Mouse (Mus musculus) adrenal gland, adult 8-10 months (tissue): Measurements from ENCODE around the gene Npsr1. TPM values are rescaled to one million over a fixed set of nuclear protein-coding genes. Genes with fewer than 3 reads are reported as not detected.

ENCODE experiments used
- DNase-seq: peaks from one replicate; pipeline ENCODE4 v3.0.0; 2022
- total RNA-seq, 4 experiments: library from RNA; stranded (reverse); gene quantifications; 2 replicates each; pipeline ENCODE4 v1.2.4; 2022

Npsr1 gene
- total RNA-seq, 4 experiments from 2014 or later = 0.17 TPM; not detected in 3

DNA sequence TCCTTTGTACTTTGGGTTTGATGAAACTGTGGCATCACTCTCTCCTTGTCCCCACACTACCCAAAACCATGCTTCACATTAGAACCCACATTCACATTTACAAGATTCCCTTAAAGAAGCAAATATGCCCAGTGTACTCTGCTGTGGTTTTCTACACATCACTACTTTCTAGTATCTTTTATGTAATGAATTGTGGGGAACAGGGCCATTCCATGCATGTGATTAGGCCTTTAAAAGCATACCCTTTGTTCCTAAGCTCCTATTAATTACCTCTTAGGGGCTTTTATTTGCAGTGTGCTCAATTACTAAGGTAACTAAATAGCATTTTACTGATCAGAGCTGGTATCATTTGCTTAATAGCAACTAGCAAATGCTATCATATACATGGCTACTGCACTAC lies 149.8 kb downstream of the Npsr1 start:
- no peak for DNase-seq

DNA sequence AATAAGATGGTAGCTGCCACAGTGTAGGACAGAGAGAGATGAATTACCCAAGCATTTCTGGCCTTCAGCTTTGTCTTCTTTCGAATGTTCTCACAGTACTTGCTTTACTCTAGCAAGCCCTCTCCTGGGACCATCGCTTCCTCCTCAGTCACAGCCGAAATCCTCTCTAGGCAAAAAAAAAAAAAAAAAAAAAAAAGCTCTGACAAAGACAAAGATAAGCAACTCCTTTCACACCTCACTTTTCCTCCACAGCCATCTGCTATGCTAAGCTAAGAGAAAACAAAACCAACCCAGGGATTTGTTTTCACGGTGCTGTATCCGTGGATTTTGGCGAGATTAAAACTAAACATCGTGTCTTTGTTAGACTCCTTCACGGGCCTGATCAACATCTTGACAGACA lies 156.4 kb downstream of the Npsr1 start:
- no peak for DNase-seq

DNA sequence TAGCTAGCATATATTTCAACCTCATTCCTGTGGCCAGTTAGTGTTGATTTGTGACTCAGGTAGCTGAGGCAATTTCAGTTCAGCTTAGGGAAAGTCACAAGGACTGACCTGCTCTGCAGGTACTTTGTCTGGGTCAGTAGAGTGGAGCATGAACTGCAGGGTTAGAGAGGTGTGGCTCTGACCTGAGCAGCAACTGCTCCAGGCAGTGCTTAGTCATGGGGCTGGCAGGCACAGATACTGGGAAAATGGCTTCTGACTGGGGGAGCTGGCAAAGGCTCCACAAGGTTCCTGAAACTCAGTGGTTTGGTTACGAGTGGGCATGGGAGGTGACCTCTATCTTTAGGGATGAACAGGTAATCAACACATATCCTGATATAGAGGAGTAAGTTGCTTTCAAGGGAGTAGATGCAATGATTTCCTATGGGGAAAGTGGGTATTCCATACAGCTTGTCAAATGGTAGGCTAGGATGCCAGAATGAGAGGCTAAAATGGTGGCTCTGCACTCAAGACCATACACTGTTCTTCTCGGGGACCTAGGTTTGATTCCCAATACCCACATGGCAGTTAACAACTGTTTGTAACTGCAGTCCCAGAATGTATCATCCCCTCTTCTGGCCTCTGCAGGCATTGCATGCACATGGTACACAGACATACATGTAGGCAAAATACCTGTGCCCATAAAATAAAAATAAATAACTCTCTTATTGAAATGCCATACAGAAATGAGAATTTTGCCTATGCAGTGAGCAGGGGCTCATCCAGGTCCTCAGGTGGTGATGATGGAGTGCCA lies 182.9 kb downstream of the Npsr1 start:
- DNase-seq = no peak

DNA sequence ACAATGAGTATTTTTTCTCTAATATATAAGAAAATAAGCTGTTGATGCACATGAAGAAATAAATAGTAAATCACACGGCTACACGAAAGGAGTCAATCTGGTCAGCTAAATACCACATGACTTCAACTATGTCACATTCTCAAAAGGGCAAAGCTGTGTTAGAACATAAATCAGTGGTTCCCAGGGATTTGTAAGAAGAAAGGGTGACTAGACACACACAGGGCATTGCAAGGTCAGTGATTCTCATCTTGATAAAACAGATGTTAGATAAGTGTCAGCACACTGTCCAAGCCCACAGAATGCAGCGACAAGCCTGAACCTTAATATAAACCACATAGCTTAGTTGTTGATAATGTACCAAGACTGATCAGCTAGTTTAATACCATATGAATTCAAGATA lies 184.8 kb downstream of the Npsr1 start:
- no peak for DNase-seq

DNA sequence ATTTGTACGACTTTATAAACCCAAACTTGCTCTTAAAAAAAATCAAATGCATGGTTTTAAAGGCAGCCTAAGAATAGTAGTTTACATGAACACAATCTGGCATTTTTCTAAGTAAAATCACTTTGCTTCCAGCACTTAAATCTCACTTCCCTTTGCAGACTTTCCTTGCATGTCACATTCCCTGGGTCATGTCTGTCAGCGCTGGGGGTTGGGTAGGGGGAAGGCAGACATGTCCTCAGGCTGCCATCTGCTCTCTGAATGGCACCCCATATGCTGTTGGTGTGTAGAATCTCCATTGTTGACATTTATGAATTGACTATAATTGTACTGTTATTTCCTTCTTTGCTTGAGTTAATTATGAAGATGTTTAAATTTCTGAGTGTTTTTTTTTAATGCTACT lies 185.3 kb downstream of the Npsr1 start:
- no peak for DNase-seq

DNA sequence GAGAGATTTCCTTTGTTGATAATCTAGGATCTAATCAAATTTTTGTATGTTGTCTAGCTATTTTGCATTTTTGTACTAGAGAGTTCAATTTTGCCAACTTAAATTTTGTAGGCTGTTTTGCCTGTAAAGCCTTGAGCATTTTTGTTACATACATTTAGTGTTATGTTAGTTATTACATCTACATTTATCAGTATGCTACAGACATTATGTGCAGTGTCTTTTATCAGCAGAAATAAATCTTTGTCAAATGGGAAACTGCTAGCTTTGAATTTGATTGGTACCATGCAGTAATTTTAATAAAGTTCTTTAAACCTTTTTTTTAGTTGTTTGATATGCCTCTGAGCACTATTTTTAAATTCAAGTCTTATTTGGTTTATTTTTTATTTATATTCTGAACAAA lies 185.7 kb downstream of the Npsr1 start:
- DNase-seq = no peak

DNA sequence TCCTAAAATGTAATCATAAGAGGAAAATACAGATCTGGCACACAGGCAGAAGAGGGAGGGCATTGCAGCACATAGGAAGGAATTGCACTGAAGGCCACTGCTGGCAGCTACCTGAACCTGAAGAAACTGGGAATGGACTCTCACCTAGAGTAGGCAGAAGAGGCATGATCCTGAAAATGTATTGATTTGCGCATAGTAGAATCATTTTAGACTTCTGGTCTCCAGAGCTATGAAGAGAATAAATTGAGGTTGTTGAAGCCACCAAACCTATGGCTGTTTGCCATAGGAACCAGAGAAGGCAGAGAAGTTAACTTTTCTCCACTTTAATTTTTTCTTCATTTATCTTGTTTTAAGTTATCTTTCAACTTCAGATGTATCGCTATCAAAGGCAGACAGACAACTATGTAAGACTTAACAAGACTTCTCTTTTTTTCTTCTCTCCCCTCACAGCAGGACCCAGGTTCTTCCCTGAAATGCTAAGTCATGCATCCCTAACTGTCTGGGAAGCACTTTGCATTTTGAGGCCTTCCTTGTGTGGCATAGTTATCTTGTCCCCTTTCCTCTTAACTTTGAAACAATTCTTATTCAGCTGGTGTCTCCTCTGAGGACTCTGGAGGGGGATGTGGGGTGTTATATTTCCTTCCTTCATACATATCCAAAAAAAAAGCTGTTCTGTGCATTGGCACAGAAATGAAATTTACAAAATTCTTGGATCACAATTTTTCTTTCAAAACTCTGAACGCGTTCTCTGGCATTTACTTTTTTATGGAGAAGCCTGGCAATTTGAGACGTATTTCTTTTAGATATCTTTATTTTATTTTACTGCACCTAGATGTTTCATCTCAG lies 186.7 kb downstream of the Npsr1 start:
- no peak for DNase-seq

DNA sequence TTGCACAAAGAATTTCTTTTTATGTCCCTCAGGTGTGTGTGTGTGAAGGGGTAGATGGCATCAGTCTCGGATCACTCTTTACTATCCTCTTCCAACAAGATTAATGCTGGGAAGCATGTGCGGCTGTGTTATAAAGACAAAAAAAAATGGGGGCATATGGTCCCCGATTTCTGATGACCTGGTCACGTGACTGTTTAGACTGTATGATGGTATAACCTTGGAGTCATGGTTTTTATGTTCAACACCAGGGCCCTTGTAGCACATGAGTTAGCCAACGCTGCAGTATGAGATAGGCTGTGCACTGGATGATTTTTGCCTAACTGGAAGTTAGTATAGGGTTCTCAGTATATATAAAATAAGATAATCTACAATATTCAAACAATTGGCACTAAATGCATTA lies 187.6 kb downstream of the Npsr1 start:
- DNase-seq = no peak

DNA sequence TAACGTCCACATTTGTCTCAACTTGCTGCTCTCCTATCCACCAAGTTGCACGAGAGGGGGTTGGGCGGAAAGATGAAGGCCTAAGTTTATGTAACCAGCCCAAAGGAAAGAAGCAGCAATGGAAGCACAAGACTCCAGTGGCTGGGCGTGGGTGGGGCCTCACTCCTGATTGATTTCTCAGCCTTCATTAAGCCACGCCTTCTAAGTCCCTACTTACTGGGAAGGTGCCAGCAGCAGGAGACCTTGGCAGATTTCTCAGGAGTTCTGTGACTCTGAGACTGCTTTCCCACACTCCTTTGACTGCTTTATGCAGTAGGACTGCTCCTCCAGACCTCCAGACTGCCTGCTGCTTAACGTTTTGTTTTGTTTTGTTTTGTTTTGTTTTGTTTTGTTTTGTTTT lies 193.6 kb downstream of the Npsr1 start:
- DNase-seq = peak; percentile 52

DNA sequence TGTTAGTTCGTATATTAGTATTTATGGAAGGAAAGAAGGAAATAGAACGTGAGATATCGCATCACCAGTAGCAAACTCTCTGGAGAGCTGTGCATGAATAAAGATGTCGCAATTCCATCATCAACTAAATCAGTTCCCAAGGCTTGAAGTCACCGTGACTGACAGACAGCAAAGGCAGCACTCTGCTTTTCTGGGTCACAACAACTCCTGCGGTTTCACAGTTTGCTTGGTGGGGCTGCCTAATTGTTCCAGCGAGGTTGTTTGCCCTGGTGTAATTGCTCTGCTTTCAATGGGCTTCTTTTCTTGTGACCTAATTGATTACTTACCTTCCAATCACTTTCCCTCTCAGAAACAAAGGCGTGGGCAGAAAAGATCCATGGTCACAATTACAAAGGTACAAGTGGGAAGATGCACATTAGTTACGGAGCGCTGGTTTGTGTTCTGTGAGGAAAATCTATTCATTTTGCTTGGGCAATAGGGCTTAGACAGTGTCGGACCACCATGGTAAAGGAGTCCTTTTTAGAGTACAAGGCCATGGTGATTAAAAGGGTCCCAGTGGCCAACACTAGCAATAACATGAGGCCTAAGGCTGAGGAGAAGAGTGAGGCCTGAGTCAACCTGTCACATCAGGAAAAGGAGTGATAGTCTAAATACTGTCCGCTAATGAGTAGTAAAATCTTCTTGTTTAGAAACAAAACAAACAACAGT lies 195.6 kb downstream of the Npsr1 start:
- DNase-seq = no peak

DNA sequence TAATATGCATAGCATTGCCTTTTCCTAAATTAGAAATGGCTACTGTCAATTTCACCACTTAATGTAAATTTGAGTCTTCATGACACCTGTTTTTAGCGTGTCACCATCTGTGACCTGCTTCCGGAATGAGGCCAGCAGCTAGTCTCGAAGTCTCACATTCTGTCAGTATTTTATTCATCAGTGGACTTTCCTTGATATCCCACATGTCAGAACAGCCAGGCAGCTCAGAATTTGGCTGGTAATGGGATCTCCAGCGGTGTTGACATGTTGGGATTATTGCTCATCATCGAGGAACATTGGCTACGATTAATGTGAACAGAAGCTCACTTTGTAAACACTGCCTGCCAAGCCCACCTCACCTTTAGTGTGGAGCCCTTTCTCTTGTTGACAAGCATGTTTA lies 205.1 kb downstream of the Npsr1 start:
- DNase-seq = no peak

DNA sequence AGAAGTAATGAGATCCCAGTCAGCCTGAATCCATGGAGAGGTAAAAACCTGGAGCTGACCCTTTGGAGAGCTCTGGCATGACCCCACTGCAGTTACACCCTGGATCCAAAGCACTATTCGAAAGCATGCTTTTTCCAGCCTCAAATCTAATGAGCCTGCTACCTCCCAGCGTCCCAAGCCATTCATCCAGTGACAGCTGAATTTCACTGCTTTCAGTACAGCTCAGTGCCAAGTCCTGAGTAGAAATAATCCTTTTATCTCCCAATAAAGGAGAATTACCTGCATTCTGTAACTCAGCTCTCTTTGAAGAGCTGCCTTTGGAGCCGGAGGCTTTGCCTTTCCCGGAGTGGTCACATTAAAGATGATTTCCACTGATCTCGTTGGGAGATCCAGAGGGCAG lies 209.2 kb downstream of the Npsr1 start:
- no peak for DNase-seq

DNA sequence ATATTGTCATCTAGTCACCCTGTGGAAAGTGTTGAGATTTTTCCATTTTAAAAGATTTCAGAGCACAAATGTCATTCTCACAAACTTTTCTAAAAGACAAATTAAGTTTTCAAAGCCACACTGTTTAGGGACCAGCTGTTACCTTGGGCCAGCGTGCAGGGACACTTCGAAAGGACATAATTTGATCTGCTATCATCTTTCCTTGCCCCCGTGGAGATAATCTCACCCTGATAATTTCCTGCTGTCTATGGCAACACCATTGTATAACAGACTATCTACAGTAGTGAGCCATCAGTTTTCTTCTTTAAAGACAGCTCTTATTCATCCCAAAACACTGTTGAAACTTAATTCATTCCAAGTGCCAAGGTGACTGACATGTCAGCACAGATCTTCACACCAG lies 209.6 kb downstream of the Npsr1 start:
- no peak for DNase-seq

DNA sequence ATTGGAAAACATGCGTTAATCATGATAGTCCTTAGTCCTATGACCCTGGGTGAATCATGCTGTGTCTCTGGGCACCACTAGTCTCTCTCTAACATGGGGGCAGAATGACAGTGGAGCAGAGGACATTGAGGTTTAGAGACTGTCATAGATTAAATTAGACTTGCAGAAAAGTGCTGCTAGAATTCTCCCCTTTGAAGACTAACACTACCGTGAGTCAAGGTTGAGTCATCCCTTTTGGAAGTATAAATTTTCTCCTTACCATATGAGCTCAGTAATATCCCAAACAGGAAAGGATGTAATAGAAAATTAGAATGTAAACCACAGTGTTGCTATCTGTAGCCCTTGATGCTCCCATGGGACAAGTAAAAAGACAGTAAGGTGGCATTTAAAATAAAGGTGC lies 218.0 kb downstream of the Npsr1 start:
- DNase-seq = no peak

DNA sequence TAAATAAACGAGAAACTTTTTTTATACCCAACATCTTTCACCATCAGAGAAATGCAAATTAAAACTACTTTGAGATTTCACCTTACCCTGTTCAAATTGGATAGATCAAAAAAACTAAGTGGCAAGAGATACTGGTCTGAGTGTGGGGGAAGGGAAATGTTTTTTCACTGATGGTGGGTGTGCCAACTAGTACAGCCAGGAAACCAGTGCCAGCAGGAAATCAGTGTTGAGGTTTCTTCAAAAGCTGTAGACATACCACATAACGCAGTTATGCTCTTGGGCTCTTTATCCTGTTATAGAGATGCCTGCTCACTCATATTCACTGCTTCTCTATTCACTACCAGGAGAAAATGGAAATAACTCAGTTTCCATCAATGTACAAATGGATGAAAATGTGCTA lies 233.9 kb downstream of the Npsr1 start:
- DNase-seq = no peak

DNA sequence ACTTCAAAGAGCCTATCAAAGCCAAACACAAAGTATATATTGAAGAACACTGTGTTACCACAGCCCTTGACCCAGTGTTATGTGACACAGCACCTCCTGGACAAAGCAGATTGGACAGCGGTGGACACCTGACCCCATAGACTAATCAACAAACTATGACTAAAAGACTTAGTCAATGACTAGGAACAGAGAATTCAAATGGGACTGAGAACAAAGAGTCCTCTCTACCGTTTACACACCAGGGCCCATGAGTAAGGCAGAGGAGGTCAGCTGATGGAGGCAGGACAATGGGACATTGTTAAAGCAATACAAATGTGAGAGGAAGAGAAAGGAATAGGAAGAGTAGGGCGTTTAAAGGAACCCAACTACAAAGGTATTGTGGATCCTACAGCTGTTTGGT lies 243.5 kb downstream of the Npsr1 start:
- no peak for DNase-seq

DNA sequence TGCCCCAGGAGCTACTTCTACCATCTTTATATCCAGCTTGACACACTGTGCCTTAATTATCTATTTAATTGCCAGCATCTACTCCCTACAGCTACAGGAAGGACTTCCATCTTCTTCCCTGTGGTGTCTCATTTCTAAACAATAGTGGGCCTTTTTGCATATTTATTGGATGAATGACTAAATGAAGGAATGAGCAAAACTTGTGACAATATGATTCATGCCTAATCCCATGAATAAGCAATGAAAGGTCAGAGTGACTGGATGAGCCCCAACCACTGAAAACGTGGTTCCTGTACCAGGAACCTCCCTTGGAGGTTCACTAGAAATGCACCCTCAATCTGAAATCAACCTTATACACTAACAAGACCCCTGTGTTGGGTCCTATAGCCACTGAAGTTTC lies 249.2 kb downstream of the Npsr1 start:
- DNase-seq = no peak

DNA sequence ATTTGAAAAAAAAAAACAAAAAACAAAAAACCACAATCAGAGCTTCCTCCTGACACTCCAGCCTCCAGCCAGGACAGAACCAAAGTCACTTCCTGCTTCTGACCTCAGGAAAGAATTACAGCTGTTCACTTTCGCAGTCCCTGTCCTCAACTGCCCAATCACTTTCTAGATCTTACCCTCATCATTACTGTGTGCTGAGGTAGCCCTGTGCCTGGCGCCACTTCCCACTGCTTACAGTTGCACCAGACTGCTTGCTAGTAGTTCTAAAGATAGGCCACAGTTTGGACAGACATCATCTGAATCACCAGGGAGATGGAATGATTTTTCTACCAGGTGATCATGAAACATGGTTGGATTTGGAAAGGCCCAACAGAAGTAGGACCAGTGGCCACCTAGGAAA lies 251.7 kb downstream of the Npsr1 start:
- DNase-seq = no peak

DNA sequence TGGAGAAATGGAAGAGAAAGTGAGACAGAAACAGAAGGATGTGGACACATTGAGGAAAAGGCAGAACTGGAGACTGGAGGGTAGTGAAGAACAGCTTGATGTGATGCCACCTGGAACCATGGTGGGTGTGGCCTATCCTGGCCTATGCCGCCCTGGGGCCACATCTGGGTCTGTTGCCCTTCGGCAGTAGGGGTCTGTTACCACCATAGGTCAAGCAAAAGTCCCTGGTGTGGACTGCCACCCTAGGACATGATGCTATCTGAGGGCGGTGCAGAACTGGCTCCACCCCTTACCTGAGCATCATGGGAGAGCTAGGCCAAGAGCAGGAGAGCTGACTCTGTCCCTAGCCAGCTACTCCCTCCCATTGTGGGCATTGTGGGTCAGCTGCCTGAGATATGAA lies 253.6 kb downstream of the Npsr1 start:
- no peak for DNase-seq
